Mouse (Mus musculus): Measurements from ENCODE around the gene Olfr978. TPM values are rescaled to one million over a fixed set of nuclear protein-coding genes. Genes with fewer than 3 reads are reported as not detected.
"Not testable (repeated sequence)": the region's sequence is repeated elsewhere in the genome, so short reads cannot be mapped to it uniquely, and the experiment has no call there.

Gene Olfr978
- polyA plus RNA-seq (2021), result not detected

DNA sequence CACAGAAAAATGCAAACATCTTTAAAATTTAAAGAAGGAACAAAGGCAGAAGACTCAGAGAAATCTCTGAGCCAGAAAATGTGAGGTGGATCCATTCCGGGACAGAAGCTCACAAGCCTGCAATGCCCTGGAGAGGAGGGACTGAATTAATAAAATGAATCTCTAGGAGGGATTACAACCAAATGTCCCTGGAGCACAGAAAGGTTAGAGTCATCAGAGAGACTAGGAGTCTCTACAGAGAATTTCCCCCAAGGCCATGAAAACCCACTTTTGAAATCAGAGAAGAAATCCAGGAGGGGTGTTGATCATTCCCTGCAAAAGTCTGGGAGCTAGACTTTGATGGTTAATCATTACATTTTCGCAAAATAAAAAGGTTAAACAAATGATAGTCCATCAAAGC lies at the start of gene Olfr978:
Gene Olfr978, plus strand, starts transcription at position 301 of the 400 bp plus-strand sequence.
- POLR2A ChIA-PET, result no interaction called here
- in situ Hi-C loops (cut with MboI; ENCODE audit: low pct_unique_long_range_greater_than_20kb), result no loop called here
- no peak for ATAC-seq
- no peak for TF ChIP-seq CTCF (IDR thresholded peaks at IDR 0.05)
- DNase-seq (ENCODE audit: low read depth, low spot score), result no peak
- CTCF ChIA-PET, result interaction anchor here (1.0 kb wide), 1 partner anchor 13 kb away, joined by 3 read pairs; no protein-coding TSS in a partner anchor
- no peaks in the 10 kb centered on the region for H3K27me3 ChIP-seq

DNA sequence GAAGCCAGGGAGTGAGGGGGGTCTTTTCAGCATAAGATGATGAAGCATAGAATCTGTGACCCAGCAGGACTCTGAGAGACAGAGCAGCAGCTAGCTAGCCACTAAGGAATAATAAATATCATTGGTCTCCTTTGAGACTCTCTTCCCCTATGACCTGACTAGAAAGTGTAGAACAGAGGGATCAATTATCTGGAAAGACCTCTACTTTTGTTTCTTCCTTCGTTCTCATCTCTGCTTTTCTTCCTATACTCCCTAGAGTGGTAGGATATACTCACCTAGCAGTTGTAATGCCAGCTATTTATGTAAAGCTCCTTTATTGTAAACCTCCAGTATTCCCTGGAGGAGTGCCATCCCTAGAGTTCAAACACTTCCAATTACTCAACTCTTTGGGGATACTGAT lies 40.0 kb upstream of the Olfr978 start, which contains the start of gene Olfr975:
Gene Olfr975, minus strand, starts transcription at position 101 of the 400 bp plus-strand sequence.
- CTCF ChIA-PET, result no interaction called here
- TF ChIP-seq CTCF (IDR thresholded peaks at IDR 0.05), result no peak
- in situ Hi-C loops (cut with MboI; ENCODE audit: low pct_unique_long_range_greater_than_20kb), result no loop called here

DNA sequence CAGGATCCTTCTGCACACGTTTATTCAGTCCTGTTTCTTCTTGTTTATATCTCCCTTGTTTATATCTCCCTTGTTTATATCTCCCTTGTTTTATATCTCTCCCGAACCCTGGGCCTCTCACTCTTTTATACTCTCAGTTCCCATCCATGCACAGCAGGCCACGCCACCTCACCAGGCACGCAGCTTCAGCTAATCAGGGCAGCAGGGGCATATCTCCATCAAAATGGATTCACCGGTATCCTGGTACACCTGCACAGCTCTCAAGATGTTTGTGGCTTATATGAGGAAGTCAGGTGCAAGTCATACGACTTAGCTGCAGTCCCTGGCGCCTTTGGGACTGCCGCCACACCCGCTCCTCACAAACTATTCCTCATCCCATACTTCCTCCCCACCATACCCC lies 30.9 kb upstream of the Olfr978 start, which contains the start of gene Olfr976:
Gene Olfr976, minus strand, starts transcription at position 101 of the 400 bp plus-strand sequence.
- H3K27me3 ChIP-seq; ATAC-seq; in situ Hi-C loops (cut with MboI; ENCODE audit: low pct_unique_long_range_greater_than_20kb); DNase-seq (ENCODE audit: low read depth, low spot score); POLR2A ChIA-PET; CTCF ChIA-PET: not testable (repeated sequence)

More for the DNA sequence above, 40.0 kb upstream of the Olfr978 start, which contains the start of gene Olfr975:
- POLR2A ChIA-PET, result no interaction called here
- ATAC-seq (no peak), DNase-seq (ENCODE audit: low read depth, low spot score) (no peak)
- H3K27me3 ChIP-seq, result no peaks in the 10 kb centered on the region

DNA sequence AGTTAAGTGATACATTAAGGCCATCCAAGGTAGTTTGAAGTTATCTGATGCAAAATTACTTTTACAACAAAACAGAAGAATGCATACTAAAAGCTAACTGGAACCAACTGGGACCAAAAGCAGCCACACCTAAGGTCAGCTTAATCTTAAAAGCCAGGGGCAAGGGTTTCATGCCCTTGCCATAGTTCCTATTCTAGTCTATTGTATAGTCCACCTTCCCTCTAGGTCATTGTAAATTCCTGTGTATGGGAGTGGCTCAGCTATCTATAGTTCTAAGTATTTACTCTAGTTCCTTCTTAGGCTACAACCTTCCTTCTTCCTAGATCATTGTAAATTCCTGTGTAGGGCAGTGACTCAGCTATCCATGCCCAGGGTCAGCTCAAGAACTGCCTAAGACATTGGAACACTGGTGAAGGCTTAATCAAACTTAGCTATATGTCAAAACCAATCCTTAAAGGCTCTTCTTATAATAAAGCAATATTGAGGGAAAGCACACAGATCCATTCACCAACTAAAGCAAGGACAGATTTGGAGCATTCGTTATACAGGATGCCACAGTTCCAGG lies 15.2 kb upstream of the Olfr978 start:
- H3K27me3 ChIP-seq; CTCF ChIA-PET; DNase-seq (ENCODE audit: low read depth, low spot score); POLR2A ChIA-PET; ATAC-seq; in situ Hi-C loops (cut with MboI; ENCODE audit: low pct_unique_long_range_greater_than_20kb): not testable (repeated sequence)

DNA sequence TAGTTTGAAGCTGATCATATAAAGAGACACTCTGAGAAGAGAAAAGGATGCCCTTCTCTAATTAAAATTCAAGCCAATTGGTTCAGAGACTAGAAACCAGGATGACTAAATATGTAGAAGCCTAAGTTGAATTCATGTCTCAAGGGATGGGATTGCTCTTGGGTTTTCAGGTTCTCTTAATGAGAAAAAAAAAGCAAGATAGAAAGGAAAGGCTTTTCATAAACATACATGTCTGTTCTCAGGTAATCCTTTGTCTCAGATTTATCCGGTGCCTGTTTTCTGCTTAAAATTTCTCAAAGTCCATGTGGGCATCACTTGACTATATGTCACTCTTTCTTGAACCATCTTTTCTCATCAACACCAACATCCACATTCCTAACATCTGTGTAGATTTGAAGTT lies 11.5 kb downstream of the Olfr978 start, which contains the start of gene Olfr979:
Gene Olfr979, minus strand, starts transcription at position 101 of the 400 bp plus-strand sequence.
- peaks cover 11% of the 10 kb centered on the region for H3K27me3 ChIP-seq
- DNase-seq (ENCODE audit: low read depth, low spot score) (no peak), ATAC-seq (no peak)
- CTCF ChIA-PET, result no interaction called here
- in situ Hi-C loops (cut with MboI; ENCODE audit: low pct_unique_long_range_greater_than_20kb), result no loop called here
- POLR2A ChIA-PET, result no interaction called here
- no peak for TF ChIP-seq CTCF (IDR thresholded peaks at IDR 0.05)

DNA sequence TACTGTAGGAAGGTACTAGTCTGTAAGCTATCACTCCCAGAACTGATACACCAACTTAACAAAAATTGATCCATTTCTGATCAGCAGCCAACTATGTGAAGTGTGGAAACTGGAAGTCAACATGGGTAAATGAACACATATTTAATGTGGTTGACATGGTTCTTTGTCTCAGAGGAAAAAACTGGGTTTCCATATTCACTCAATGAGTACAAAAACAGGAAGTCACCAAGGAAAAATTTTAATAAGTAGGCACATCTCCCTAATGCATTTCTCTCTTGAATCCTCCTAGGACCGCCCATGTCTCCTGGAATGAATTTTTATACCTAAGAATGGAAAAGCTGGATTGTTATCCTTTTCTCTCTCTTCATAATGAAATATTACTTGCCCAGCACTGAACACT lies 17.6 kb downstream of the Olfr978 start, which contains the start of gene Olfr980:
Gene Olfr980, minus strand, starts transcription at position 101 of the 400 bp plus-strand sequence.
- POLR2A ChIA-PET, result no interaction called here
- H3K27me3 ChIP-seq, result peaks cover 10% of the 10 kb centered on the region
- ATAC-seq (no peak), DNase-seq (ENCODE audit: low read depth, low spot score) (no peak)
- in situ Hi-C loops (cut with MboI; ENCODE audit: low pct_unique_long_range_greater_than_20kb), result no loop called here
- CTCF ChIA-PET, result no interaction called here
- TF ChIP-seq CTCF (IDR thresholded peaks at IDR 0.05), result no peak

DNA sequence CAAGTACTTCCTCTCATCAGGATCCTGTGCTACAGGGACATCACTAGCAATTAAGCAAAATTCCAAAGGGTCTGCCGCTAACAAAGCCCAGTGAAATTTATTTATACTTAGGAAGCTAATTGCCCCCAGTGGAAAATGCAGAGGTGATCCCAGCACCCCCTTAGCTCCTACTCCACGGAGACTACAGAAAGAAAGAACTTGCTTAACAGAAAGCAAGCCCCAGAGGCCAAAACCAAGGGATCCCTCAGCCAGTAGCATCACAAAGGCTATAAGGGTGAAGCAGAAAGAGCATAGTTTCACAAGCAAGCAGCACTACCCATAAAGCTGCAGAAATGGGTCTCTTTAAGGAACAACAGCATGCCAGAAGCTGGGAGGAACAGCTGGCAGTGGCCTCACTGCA lies 29.3 kb downstream of the Olfr978 start, which contains the start of gene Olfr981:
Gene Olfr981, plus strand, starts transcription at position 301 of the 400 bp plus-strand sequence.
- TF ChIP-seq CTCF (IDR thresholded peaks at IDR 0.05), result no peak
- no peaks in the 10 kb centered on the region for H3K27me3 ChIP-seq
- in situ Hi-C loops (cut with MboI; ENCODE audit: low pct_unique_long_range_greater_than_20kb), result no loop called here
- ChIA-PET CTCF (no interaction called here), POLR2A (no interaction called here)
- DNase-seq (ENCODE audit: low read depth, low spot score), result no peak
- no peak for ATAC-seq

Other genes starting within 250 kb of the Olfr978 start
- gene Olfr967, start 245.9 kb upstream of the Olfr978 start, polyA plus RNA-seq (2021), result not detected
- gene Olfr968, start 208.9 kb upstream of the Olfr978 start, polyA plus RNA-seq (2021), result not detected
- not detected for gene Olfr969, start 201.2 kb upstream of the Olfr978 start, polyA plus RNA-seq (2021)
- gene Olfr970, start 183.3 kb upstream of the Olfr978 start, polyA plus RNA-seq (2021), result not detected
- not detected for gene Olfr971, start 155.2 kb upstream of the Olfr978 start, polyA plus RNA-seq (2021)
- gene Olfr972, start 125.7 kb upstream of the Olfr978 start, polyA plus RNA-seq (2021), result not detected
- not detected for gene Olfr229, start 84.8 kb upstream of the Olfr978 start, polyA plus RNA-seq (2021)
- not detected for gene Olfr974, start 54.6 kb upstream of the Olfr978 start, polyA plus RNA-seq (2021)
- not detected for gene Olfr975, start 40.1 kb upstream of the Olfr978 start, polyA plus RNA-seq (2021)
- gene Olfr976, start 31.0 kb upstream of the Olfr978 start, polyA plus RNA-seq (2021), result not detected
- gene Olfr979, start 11.4 kb downstream of the Olfr978 start, polyA plus RNA-seq (2021), result 0.05 TPM
- gene Olfr980, start 17.5 kb downstream of the Olfr978 start, polyA plus RNA-seq (2021), result not detected
- not detected for gene Olfr981, start 29.4 kb downstream of the Olfr978 start, polyA plus RNA-seq (2021)
- not detected for gene Olfr982, start 81.7 kb downstream of the Olfr978 start, polyA plus RNA-seq (2021)
- gene Olfr983, start 101.5 kb downstream of the Olfr978 start, polyA plus RNA-seq (2021), result not detected
- not detected for gene Olfr984, start 122.1 kb downstream of the Olfr978 start, polyA plus RNA-seq (2021)
- gene Olfr985, start 138.1 kb downstream of the Olfr978 start, polyA plus RNA-seq (2021), result not detected
- not detected for gene Tmem225, start 156.0 kb downstream of the Olfr978 start, polyA plus RNA-seq (2021)
- gene Olfr986, start 188.8 kb downstream of the Olfr978 start, polyA plus RNA-seq (2021), result not detected
- gene Zfp202, start 200.2 kb downstream of the Olfr978 start, polyA plus RNA-seq (2021), result 4.9 TPM